Mouse (Mus musculus) MEL-GATA-1-ER (cell line): Measurements from ENCODE around the gene Sun1.

Experiments used
- DNase-seq: peaks from one replicate; pipeline ENCODE4 v3.0.0-alpha.2; 2012; ENCODE audit warnings: low read depth; ENCODE audit errors: extremely low read depth

Sun1 gene

DNA sequence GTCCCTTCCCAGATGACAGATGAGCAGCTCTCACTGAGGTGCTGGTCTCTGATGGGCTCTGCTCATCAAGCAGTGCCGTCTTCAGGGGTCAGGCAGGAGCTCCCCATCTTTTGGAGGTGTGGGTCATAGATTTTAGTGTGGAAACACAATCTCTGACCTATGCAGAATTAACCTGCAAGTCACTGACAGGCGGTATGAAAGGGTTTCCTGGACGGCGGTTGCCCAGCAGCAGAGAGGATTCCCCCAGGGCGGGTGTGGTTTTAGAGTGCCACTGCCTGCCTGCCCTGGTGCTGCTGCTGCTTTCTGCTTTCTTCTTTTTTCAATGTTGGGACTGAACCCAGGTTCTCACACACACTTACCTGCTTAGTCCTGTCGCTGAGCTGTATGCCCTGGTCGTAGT lies 6.1 kb downstream of the Sun1 start:
- DNase-seq: no peak

DNA sequence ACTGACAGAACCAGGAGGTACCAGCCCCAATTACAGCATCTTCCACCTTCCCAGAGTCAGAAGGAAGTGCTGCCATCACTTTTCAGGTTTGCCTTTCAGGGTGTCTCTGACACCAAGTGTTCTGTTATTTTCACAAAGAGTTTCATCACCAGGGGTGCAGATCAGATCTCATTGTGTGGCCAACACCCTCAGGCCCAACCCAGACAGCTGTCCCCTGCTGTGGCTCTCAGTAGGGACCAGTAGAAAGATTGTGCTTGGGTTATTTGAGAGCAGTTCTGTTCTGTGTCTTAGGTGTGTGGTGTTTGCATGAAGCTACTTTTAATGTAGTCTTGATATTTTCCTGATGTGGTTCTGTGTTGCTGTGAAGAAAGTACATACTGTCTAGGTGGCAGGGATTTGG lies 7.7 kb downstream of the Sun1 start:
- no peak for DNase-seq

DNA sequence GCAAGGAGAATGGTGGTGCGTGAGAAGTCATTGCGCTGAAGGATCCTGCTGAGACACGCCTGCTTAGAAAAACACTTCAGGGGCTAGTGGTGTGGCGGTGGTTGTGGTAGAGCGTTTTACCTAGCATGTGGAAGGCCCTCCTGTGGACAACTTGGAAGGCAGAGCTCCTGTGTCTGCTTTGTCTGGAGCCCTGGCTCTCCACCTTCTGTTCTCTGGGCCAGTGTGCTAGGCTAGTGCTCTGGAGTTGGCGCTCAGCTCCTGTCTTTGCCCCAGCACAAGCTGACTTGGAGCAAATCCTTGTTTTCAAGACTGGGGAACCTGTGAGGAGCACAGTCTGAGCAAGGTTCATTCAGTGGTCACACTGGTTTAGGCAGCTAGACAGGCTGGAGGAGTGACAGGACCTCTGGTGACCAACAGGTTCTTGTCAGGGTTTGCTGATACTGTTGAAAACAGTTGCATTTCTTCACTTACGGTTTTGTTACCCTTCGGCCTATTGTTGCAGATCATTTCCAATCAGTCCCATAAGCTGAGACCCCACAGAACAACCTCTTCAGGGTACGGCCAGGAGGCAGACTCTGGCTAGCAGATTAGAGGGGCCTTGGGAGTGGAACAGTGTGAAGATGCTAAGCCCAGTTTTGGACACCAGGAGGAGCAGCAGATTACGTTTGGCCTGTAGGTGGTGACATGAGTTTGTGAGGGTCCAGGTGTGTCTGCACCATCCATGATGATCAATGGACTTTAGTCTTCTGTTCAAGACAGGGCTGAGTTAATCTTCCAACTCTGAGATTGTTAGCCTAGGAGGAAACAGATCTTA lies 8.6 kb downstream of the Sun1 start:
- DNase-seq: no peak

DNA sequence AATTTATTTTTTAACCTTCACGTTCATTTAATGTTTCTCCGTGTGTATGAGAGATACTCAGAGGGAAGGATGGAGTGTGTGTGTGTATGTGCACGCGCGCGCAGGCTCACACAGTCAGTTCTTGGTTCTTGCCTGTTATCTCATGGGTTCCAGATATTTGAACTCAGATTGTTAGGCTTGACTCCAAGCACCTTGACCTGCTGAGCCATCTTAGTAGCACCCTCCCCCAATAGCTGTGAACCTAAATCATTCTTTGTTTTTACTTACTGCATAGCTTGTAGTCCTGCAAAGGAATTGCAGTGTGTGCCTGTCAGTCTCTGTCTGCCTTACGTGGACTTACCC lies 9.2 kb downstream of the Sun1 start:
- DNase-seq: no peak

DNA sequence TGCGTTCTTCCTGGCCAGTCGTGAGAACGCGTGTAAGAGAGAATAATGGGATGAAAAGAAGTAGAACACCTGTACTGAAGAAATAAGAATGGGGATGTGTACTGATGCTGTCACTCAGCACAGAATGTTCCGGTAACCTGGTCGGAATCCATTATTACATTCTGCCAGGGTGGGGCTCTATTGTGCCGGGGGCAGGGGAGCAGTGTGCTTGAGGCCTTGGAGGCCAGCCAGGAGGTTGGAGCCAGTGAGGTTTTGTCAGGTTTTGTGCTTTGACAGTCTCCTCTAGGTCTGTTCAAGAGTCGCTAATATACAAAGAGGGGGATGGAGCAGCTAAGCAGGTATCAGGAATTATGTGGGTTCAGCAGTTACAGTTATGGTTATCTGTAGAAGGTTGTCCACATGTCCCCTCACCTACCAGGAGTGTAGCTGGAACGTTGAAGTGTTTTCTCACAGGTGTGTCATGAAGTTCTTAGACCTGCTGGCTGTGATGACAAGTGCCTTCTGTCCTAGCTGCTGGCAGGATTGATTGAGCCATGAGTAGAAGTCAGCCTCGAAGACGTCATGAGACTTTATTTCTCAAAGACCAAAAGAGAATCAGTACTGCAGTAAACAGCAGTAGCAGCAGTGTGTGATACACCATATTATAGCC lies 11.4 kb downstream of the Sun1 start:
- DNase-seq: no peak

DNA sequence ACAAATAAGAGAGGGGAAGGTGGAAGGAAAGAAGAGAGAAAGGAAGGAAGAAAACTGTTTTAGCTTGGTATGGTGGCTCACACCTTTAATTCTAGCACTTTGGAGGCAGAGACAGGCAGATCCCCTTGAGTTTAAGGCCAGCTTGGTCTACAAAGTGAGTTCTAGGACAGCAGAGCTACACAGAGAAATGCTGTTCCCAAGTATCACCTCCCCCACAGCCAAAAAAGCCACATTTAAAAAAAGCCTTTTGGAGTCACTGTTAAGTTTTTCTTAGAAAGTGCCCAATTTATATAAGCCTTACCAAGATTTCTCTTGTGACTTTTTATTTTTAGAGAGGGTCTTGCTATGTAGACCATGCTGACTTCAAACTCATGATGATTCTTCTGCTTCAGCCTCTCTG lies 13.9 kb downstream of the Sun1 start:
- no peak for DNase-seq

DNA sequence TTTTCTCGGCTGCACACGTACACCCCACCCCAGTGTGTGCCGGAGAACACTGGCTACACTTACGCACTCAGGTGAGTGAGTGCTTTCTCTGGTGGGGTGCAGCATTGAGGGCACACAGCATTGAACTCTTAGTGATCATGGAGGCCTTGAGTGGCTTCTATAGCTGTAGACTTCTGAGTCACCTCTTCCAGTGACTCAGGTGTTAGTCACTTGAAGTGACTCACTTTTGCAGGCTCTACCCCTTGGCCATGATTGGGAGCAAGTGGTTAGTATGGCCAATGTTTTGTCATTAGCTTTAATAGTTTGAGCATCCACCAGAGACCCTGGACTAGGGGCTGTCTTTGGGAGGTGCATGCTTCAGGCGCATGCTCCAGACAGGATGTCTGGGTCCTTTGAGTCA lies 14.7 kb downstream of the Sun1 start:
- DNase-seq: no peak

DNA sequence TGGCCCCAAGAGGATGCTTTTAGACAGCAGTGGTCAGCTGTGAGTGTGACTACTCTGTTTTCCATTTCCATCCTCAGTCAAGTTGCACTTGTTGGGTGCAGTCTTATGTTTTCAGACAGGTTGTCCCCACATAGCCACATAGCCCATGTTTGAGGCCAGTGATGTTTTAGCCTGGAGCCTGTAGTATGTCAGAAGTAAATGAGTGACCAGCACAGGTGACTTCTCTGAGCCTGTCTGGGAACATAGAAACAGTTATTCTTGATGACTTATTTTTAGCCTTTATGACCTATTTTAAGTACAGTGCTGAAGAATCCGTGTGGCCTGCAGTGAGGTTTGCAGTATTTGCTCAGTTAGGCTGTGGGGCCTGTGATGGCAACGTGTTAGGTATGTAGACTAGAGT lies 15.7 kb downstream of the Sun1 start:
- DNase-seq: no peak

DNA sequence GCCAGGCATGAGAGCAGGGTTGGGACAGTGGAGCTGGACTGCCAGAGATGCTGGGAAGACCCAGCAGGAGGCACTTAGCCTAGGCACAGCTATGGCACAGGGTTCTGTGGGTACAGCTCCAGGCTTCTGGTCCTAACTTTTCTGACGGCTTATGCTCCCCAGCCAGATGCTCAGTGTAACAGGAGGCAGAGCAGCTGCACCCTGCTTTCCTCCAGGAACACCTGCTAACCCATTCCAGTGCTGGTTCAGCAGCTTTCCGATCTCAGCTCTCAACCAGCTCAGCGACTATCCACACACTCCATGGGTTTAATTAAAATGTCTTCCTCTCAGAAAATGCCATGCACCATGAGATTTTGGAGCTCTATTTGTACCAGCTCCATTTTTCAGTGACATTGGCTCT lies 16.3 kb downstream of the Sun1 start:
- no peak for DNase-seq

DNA sequence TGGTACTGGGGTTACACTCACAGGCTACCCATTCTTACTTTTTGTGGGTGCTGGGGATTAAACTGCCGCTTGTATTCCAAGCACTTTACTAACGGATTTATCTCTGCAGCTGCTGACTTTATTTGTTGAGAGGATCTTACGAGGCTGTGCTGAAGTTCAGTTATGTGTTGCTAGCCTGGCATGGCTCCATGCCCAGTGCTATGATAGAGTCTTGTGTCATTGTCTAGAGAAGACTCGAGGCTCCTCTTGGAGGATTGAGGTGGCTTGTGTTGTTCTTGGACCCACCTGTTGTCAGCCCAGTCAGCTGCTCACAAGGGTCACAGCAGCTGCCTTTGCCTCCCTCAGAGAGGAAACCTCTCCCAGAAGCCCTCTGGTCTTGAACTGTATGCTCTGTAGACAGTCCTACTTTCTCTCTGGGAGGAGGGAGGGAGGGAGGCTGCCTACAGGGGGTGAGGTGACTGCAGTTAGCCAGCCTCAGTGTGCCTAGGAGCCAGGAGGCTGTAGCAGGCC lies 19.6 kb downstream of the Sun1 start:
- DNase-seq: no peak

DNA sequence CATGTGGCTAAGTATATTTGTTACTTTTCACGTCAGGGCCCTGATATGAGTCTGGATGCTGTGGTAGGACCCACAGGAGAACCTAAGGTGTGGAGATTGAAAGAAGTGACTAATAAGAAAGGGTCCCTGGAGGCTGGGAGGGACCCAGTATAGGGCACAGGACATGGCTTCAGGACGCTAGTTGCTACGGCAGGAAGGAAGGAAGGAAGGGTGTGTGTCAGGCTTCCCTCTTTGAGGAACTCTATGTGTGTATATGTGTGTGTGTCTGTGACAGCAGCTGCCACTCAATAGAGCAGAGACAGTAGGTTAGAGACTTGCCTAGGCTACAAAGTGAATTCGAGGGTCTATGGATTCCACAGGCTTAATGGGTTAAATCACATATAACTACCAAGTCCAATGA lies 20.2 kb downstream of the Sun1 start:
- no peak for DNase-seq

DNA sequence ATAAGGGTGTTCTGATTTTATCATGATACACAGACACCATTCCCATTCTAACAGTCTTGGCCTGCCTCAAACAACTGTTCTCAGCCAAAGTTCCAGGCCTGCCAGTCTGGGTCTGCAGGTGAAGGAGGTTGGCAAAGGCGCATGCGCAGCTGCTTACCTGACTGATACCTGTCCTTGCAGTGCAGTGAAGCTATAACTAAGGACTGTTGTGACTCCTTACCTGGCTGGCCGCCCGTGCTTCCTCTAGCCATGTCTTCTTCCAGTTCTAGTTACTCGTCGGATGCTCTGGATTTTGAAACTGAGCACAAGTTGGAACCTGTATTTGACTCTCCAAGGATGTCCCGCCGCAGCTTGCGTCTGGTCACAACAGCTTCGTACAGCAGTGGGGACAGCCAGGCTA lies 22.9 kb downstream of the Sun1 start:
- DNase-seq: no peak

DNA sequence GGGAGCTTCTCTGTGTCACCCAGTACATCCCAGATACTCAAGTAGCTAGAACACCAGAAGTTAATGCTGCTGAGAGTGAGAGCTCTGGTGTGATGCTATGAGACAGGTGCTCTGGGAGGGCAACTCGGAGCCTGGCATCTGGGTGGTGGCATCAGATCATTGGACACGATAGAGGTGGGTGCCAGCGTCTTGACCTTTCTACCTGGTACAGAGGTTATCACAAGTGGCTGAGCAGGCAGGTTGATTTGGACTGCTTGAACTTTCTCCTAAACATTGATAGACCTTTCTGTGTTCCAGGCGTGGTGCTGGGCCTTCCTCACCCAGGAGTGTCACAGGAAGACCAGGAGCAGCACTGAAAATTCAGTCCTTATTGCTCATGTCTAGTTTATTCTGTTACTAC lies 26.8 kb downstream of the Sun1 start:
- DNase-seq: no peak

DNA sequence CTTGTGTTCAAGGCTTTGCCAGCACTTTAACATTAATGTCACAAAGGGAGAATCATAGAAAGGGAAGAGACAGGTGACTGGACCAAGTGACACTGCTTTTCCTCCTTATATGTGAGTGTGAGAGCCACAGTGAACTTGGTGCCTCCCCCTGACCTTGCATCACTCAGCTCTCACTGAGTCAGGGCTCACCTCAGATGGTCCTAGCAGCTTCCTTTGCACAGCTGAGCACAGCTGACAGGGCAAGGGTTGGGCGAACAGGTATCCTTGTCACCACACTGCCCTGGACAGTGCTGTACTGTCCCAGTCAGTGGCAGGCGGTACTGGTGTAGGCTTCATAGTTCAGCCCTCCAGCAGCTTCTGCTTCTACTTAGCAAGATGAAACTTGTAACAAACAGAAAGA lies 27.2 kb downstream of the Sun1 start:
- no peak for DNase-seq

DNA sequence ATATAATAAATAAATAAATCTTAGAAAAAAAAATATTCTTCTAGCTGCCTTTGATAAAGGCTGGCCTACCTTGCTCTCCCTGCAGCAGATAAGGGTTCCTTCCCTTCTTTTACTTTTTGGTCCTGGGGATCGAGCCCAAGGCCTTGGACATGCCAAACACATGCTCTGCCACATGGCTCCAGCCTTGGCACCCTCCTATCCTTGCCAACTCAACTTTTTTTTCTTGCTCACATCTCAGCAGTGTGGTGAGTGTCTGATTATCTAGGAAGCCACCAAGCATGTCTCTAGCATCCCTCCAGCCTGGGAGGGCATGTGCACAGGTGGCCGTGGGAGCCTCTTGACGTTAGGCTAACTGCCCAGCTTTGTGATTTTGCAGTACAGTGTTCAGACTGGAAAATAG lies 27.9 kb downstream of the Sun1 start:
- no peak for DNase-seq

DNA sequence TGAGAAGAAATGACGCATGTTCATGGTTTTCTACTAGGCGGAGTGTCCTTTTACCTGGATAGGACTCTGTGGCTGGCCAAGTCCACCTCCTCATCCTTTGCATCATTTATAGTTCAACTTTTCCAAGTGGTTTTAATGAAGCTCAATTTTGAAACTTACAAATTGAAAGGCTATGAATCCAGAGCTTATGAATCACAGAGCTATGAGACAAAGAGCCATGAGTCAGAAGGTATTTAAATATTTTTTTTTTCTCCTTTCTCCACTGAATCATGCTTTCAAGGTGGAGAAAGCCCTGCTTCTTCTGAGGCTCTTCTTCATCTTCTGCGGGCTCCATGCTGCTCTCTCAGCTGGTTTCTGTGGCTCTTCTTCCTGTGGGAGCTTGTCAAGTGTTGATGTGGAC lies 29.3 kb downstream of the Sun1 start:
- DNase-seq: no peak

DNA sequence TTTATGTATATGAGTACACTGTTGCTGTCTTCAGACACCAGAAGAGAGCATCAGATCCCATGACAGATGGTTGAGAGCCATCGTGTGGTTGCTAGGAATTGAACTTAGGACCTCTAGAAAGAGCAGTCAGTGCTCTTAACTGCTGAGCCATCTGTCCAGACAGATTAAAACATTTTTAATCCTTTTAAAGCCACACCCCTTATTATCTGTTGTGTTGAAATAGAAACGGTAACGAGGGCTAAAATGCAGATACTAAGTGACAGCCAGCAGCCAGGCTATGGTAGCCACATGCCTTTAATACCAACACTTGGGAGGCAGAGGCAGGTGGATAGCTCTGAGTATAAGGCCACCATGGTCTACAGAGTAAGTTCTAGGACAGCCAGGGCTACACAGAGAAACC lies 31.6 kb downstream of the Sun1 start:
- no peak for DNase-seq

DNA sequence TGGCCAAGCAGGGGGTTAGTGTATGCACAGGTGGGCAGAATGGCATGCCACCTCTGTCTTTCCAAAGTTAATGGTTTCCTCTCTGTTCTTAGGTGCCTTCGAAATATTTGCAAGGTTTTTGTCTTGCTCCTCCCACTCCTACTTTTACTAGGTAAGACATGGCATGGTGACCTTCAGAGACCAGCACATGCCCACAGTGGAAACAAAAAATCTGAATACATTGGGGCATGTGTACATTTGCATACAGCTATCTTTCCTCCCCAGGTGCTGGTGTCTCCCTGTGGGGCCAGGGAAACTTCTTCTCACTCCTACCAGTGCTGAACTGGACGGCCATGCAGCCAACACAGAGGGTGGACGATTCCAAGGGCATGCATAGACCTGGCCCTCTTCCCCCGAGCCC lies 34.0 kb downstream of the Sun1 start:
- DNase-seq: no peak

DNA sequence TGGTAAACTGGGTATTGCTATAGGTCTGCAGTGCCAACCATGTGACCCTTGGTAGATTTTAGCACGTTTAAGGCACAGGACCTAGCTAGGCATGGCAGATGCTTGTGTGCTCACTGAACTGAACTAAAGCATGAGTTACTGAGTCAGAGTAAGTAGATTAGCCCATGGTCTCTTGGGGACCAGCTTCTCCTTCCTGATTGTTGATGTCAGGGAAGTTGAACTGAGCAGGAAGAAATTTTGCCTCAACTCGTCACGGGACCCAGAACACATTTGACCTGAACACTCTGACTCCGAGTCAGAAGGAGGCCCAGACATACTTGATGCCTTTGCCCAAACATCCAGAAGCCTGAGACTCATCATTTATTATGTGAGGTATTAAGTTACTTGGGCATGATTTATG lies 37.0 kb downstream of the Sun1 start:
- no peak for DNase-seq

DNA sequence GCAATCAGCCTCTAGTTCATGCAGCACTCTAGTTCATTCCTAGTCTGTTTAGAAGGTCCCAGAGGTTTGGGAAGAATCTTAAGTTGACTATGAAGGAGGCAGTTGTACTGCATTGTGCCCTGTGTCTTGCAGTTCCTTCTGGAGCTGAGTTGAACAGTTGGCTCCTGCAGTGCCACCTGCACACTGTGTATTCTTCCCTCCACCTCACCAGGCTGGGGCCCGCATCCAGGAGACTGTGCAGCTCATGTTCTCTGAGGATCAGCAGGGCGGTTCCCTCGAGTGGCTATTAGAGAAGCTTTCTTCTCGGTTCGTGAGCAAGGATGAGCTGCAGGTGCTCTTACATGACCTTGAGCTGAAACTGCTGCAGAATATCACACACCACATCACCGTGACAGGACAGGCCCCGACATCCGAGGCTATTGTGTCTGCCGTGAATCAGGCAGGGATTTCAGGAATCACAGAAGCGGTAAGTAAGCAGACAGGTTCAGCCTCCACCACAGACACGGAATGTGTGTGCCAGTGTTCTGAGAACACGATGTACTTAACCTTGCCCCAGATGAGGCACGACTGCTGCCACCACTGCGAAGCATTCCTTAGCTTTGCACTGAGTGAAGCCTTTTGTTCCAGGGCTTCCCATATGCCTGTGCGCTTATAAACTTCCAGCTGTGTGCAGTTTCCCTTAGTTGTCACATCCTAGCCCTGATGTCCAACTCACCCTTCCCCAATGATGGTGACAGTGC lies 40.8 kb downstream of the Sun1 start:
- DNase-seq: no peak

DNA sequence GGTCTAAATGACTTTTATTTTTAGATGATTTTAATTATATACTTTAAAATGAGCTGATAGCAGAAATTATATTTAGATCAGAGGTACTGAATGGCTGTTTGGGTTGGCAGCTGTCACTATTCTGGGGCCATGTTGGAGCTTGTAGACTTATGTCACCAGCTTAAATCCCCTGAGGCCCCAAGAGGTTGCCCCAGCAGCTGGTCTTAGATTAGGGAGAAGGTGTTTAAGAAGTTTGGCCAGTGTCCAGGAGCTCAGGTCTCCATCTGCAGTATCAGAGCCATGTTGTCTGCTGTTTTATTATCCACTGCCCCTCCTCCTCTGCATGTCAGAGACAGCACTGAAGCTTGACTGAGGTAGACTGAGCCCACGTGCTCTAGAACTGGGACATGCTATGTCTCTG lies 42.9 kb downstream of the Sun1 start:
- no peak for DNase-seq

DNA sequence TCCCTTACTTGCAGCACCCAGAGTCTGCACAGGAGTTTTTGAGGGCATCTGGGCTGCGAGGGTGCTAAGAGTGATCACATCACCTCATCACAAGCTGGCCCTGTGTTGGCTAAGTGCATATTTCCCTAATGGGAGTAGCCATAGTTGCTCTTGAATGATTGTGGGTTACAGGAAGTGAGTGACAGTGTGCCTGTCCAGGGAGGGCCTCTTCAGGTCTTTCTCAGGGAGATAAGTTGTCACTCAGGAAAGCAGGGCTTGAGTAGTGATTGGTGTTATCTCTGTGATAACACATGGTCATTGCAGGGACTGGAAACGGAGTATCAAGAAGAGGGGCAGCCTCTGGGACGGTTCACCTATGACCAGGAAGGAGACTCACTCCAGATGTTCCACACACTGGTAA lies 47.3 kb downstream of the Sun1 start:
- peak; percentile 4 for DNase-seq

DNA sequence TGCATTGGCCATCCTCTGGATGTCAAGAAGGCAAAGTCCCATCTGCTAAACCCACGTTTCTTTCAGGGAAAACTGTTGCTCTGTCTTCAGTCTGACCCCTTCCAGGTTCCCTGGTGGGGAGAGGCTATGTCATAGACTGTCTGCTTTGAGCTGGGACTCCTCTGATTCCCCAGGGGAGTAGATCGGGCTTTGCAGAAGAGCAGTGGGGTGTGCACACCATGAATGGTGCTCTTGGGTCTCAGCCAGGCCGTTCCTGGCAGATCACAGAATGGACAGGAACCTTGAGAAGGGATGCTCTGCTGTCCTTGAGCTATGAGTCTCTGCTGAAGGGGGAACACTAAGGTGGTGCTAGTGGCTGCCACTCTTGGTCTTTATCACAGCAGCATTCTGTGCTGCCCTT lies 48.4 kb downstream of the Sun1 start:
- DNase-seq: no peak
